Mouse (Mus musculus) midbrain, embryonic 13.5 days (tissue): ENCODE results near the gene Vrk1. TPM values are rescaled to one million over a fixed set of nuclear protein-coding genes. Genes with fewer than 3 reads are reported as not detected.

Source experiments
- ATAC-seq: fragments of 200-750 bp; cut with Nextera tagmentation; 2 replicates; pipeline ENCODE4 v1.8.0; 2017; ENCODE audit warnings: mild to moderate bottlenecking, moderate TSS enrichment, moderate library complexity
- H3K27ac ChIP-seq: fragments of 300-500 bp; sonication (generic); 2 replicates; pipeline ENCODE4 v1.5.1; 2015; ENCODE audit warnings: inconsistent platforms, mild to moderate bottlenecking, moderate library complexity
- H3K27me3 ChIP-seq: fragments of 300-500 bp; sonication (generic); 2 replicates; pipeline ENCODE4 v1.6.1; 2015; ENCODE audit warnings: mild to moderate bottlenecking, inconsistent platforms
- H3K36me3 ChIP-seq: fragments of 300-500 bp; sonication (generic); 2 replicates; pipeline ENCODE4 v1.6.1; 2015; ENCODE audit warnings: mild to moderate bottlenecking, inconsistent platforms
- H3K4me1 ChIP-seq: fragments of 300-500 bp; sonication (generic); replicated peaks from 2 replicates; pipeline ENCODE4 v1.6.1; 2015; ENCODE audit warnings: inconsistent platforms
- H3K4me2 ChIP-seq: fragments of 300-500 bp; sonication (generic); replicated peaks from 2 replicates; pipeline ENCODE4 v1.6.1; 2015; ENCODE audit warnings: moderate library complexity, mild to moderate bottlenecking, inconsistent platforms
- H3K4me3 ChIP-seq: fragments of 300-500 bp; sonication (generic); replicated peaks from 2 replicates; pipeline ENCODE4 v1.5.1; 2015; ENCODE audit warnings: mild to moderate bottlenecking, inconsistent platforms
- H3K9ac ChIP-seq: fragments of 300-500 bp; sonication (generic); replicated peaks from 2 replicates; pipeline ENCODE4 v1.6.1; 2015; ENCODE audit warnings: mild to moderate bottlenecking, inconsistent platforms
- H3K9me3 ChIP-seq: fragments of 300-500 bp; sonication (generic); 2 replicates; pipeline ENCODE4 v1.6.1; 2016; ENCODE audit warnings: mild to moderate bottlenecking, inconsistent platforms
- WGBS: fragments of 180-500 bp; shearing (Covaris S2); methylation state at CpG from one replicate; pipeline ENCODE4 v1.1.7; 2015; 5-methylcytosine and 5-hydroxymethylcytosine counted together
- polyA plus RNA-seq: library from polyadenylated mRNA; unstranded; fragments of >200 nt; fragmentation: Nextera tagmentation; extraction: Ambion mirVana; gene quantifications from 2 replicates; pipeline ENCODE4 v1.2.1, GENCODE M21; 2015

Vrk1 gene
- polyA plus RNA-seq, 1 experiment from 2014 or later = 50.9 TPM

GRCm38 (mm10) chr12:106030146-106030745, 20.2 kb downstream of the Vrk1 start:
- Histone ChIP-seq H3K36me3 (peaks cover 14% of the 10 kb centered on the region; the same call in 1 of the 2 replicates), H3K9ac (no peak overlapping the region), H3K4me1 (no peaks in the 10 kb centered on the region), H3K4me3 (no peak overlapping the region), H3K4me2 (no peak overlapping the region), H3K9me3 (peaks cover 5% of the 10 kb centered on the region; the same call in 1 of the 2 replicates), H3K27ac (no peak overlapping the region), H3K27me3 (no peaks in the 10 kb centered on the region)
- ATAC-seq = no peak
- WGBS = 89% methylated on average over 7 of the region's 7 CpGs

GRCm38 (mm10) chr12:106030796-106031195, 20.8 kb downstream of the Vrk1 start:
- 96% methylated on average over 7 of the region's 7 CpGs for WGBS
- peaks cover 10% of the 10 kb centered on the region; the same call in 1 of the 2 replicates for H3K36me3 ChIP-seq
- H3K4me2 ChIP-seq = no peak overlapping the region
- no peak overlapping the region for H3K9ac ChIP-seq
- H3K27ac ChIP-seq = no peak overlapping the region
- no peak overlapping the region for H3K4me3 ChIP-seq
- peaks cover 5% of the 10 kb centered on the region; the same call in 1 of the 2 replicates for H3K9me3 ChIP-seq
- no peaks in the 10 kb centered on the region for H3K4me1 ChIP-seq
- no peak for ATAC-seq
- H3K27me3 ChIP-seq = no peaks in the 10 kb centered on the region

GRCm38 (mm10) chr12:106031916-106032315, 21.9 kb downstream of the Vrk1 start:
- no peak for ATAC-seq
- peaks cover 10% of the 10 kb centered on the region; the same call in 1 of the 2 replicates for H3K36me3 ChIP-seq

GRCm38 (mm10) chr12:106032361-106032760, 22.3 kb downstream of the Vrk1 start:
- no peak overlapping the region for H3K4me2 ChIP-seq
- H3K36me3 ChIP-seq = peaks cover 10% of the 10 kb centered on the region; the same call in 1 of the 2 replicates
- no peak for ATAC-seq
- no peaks in the 10 kb centered on the region for H3K4me1 ChIP-seq
- no peak overlapping the region for H3K4me3 ChIP-seq
- H3K27me3 ChIP-seq = no peaks in the 10 kb centered on the region
- 97% methylated on average over 12 of the region's 12 CpGs for WGBS
- H3K9ac ChIP-seq = no peak overlapping the region
- peaks cover 5% of the 10 kb centered on the region; the same call in 1 of the 2 replicates for H3K9me3 ChIP-seq
- H3K27ac ChIP-seq = no peak overlapping the region

More at GRCm38 (mm10) chr12:106031916-106032315, 21.9 kb downstream of the Vrk1 start:
- no peak overlapping the region for H3K4me2 ChIP-seq
- no peaks in the 10 kb centered on the region for H3K4me1 ChIP-seq
- peaks cover 5% of the 10 kb centered on the region; the same call in 1 of the 2 replicates for H3K9me3 ChIP-seq
- H3K9ac ChIP-seq = no peak overlapping the region
- H3K27me3 ChIP-seq = no peaks in the 10 kb centered on the region
- H3K27ac ChIP-seq = no peak overlapping the region
- H3K4me3 ChIP-seq = no peak overlapping the region
- WGBS = 88% methylated on average over 9 of the region's 9 CpGs

GRCm38 (mm10) chr12:106034267-106034666, 24.2 kb downstream of the Vrk1 start:
- H3K27ac ChIP-seq = no peak overlapping the region
- no peaks in the 10 kb centered on the region for H3K27me3 ChIP-seq
- no peaks in the 10 kb centered on the region for H3K4me1 ChIP-seq
- H3K9me3 ChIP-seq = no peaks in the 10 kb centered on the region
- 0 out of 2 replicates have a peak, but pooled peaks cover 1% of the 10 kb centered on the region for H3K36me3 ChIP-seq
- 91% methylated on average over 7 of the region's 7 CpGs for WGBS
- no peak overlapping the region for H3K4me3 ChIP-seq
- H3K4me2 ChIP-seq = no peak overlapping the region
- no peak overlapping the region for H3K9ac ChIP-seq
- no peak for ATAC-seq

GRCm38 (mm10) chr12:106034761-106035160, 24.7 kb downstream of the Vrk1 start:
- H3K4me2 ChIP-seq = no peak overlapping the region
- peaks cover 6% of the 10 kb centered on the region; the same call in 1 of the 2 replicates for H3K36me3 ChIP-seq
- H3K4me3 ChIP-seq = no peak overlapping the region
- no peaks in the 10 kb centered on the region for H3K27me3 ChIP-seq
- no peak overlapping the region for H3K9ac ChIP-seq
- no peak overlapping the region for H3K27ac ChIP-seq
- no peaks in the 10 kb centered on the region for H3K4me1 ChIP-seq
- no peak for ATAC-seq
- 87% methylated on average over 9 of the region's 9 CpGs for WGBS
- no peaks in the 10 kb centered on the region for H3K9me3 ChIP-seq

GRCm38 (mm10) chr12:106040259-106040658, 30.2 kb downstream of the Vrk1 start:
- Histone ChIP-seq H3K27ac (no peak overlapping the region), H3K4me3 (no peak overlapping the region), H3K4me2 (no peak overlapping the region), H3K9ac (no peak overlapping the region), H3K9me3 (no peaks in the 10 kb centered on the region), H3K27me3 (no peaks in the 10 kb centered on the region), H3K36me3 (peaks cover 16% of the 10 kb centered on the region), H3K4me1 (no peaks in the 10 kb centered on the region)
- no peak for ATAC-seq
- 91% methylated on average over 7 of the region's 7 CpGs for WGBS

GRCm38 (mm10) chr12:106046143-106046795, 36.2 kb downstream of the Vrk1 start:
- H3K4me1 ChIP-seq = no peaks in the 10 kb centered on the region; the same call in 1 of the 2 replicates
- H3K27ac ChIP-seq = 0 out of 2 replicates have a peak overlapping the region, but pooled peaks have one; percentile 44
- H3K9ac ChIP-seq = no peak overlapping the region
- H3K9me3 ChIP-seq = no peaks in the 10 kb centered on the region
- H3K27me3 ChIP-seq = no peaks in the 10 kb centered on the region
- no peak overlapping the region for H3K4me2 ChIP-seq
- 50% methylated on average over 9 of the region's 9 CpGs for WGBS
- peaks cover 18% of the 10 kb centered on the region; the same call in 1 of the 2 replicates for H3K36me3 ChIP-seq
- no peak for ATAC-seq
- H3K4me3 ChIP-seq = no peak overlapping the region

GRCm38 (mm10) chr12:106052271-106052670, 42.2 kb downstream of the Vrk1 start:
- H3K4me2 ChIP-seq = no peak overlapping the region
- H3K27ac ChIP-seq = no peak overlapping the region
- H3K9me3 ChIP-seq = no peaks in the 10 kb centered on the region
- no peak for ATAC-seq
- no peaks in the 10 kb centered on the region for H3K4me1 ChIP-seq
- no peak overlapping the region for H3K9ac ChIP-seq
- H3K27me3 ChIP-seq = no peaks in the 10 kb centered on the region
- peaks cover 10% of the 10 kb centered on the region; the same call in 1 of the 2 replicates for H3K36me3 ChIP-seq
- H3K4me3 ChIP-seq = no peak overlapping the region
- 90% methylated on average over 7 of the region's 7 CpGs for WGBS

- H3K9ac ChIP-seq = no peak overlapping the region
- no peaks in the 10 kb centered on the region for H3K9me3 ChIP-seq
- ATAC-seq = peak; percentile 66
- peaks cover 16% of the 10 kb centered on the region; the same call in 1 of the 2 replicates for H3K36me3 ChIP-seq
- 0 out of 2 replicates have a peak, but pooled peaks cover 2% of the 10 kb centered on the region for H3K4me1 ChIP-seq
- no peaks in the 10 kb centered on the region for H3K27me3 ChIP-seq
- no peak overlapping the region for H3K4me2 ChIP-seq
- no peak overlapping the region for H3K4me3 ChIP-seq
- H3K27ac ChIP-seq = no peak overlapping the region
- WGBS = 51% methylated on average over 6 of the region's 6 CpGs
Observed at GRCm38 (mm10) chr12:106055799-106056198, 45.8 kb downstream of the Vrk1 start.

GRCm38 (mm10) chr12:106059873-106060573, 50.0 kb downstream of the Vrk1 start:
- Histone ChIP-seq H3K9ac (no peak overlapping the region), H3K4me2 (no peak overlapping the region), H3K27me3 (no peaks in the 10 kb centered on the region), H3K27ac (0 out of 2 replicates have a peak overlapping the region, but pooled peaks have one; percentile 4), H3K4me3 (no peak overlapping the region), H3K9me3 (no peaks in the 10 kb centered on the region), H3K4me1 (0 out of 2 replicates have a peak, but pooled peaks cover 2% of the 10 kb centered on the region), H3K36me3 (peaks cover 26% of the 10 kb centered on the region)
- ATAC-seq = no peak
- 81% methylated on average over 12 of the region's 12 CpGs for WGBS
